Mouse (Mus musculus) embryonic fibroblast, embryonic 13.5 days (primary cell): Measurements from ENCODE around the gene Mgmt.

ENCODE experiments used
- CTCF ChIP-seq: IDR thresholded peaks from 2 replicates; pipeline ENCODE4 v1.5.1; 2011; ENCODE audit warnings: mild to moderate bottlenecking, control low read depth, low read length, moderate library complexity, borderline replicate concordance; ENCODE audit not compliant: insufficient read depth
- POLR2A ChIP-seq: IDR thresholded peaks from 2 replicates; pipeline ENCODE4 v1.6.1; 2011; ENCODE audit warnings: low read depth, mild to moderate bottlenecking, control low read depth, low read length, moderate library complexity

DNA sequence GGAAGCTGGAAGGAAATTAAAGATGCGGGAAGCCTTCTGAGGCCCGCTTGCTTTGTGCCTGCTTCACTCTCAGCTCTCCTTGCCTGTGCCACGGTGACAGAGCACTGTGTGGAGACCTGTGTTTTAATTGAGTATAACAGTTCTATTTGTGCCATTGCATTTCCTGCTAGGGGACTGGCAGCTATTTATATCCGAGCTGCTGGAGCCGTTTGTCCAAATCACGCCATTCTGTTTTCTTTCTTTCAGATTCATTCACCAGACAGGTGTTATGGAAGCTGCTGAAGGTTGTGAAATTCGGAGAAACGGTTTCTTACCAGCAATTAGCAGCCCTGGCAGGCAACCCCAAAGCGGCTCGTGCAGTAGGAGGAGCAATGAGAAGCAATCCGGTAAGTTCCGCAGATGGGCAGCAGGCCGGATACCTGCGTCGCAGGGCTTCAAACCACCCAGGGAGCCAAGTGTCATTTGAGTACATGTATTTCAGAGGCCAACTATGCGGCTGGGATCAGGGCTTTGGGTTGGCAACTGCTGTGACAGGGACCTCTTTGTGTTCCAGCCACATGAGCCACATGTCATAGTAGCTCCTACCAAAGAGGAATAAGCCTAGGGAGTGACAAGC, 226.9 kb downstream of the Mgmt start:
- TF ChIP-seq CTCF = no peak
- no peak for TF ChIP-seq POLR2A
